ENCODE assay signal across 8 mouse cellular contexts in genomic region chr3:90265932-90266741, GRCm38 (mm10). TPM values are rescaled to one million over a fixed set of nuclear protein-coding genes. Genes with fewer than 3 reads are reported as not detected.
DNase-seq lines count a peak whose midpoint lies in the region; ATAC-seq lines count a peak whose summit lies in the region.

No protein-coding gene starts in this region.

- peak overlapping the region; percentile 80 for H3K4me2 ChIP-seq in heart, embryonic 11.5 days
- H3K4me2 ChIP-seq in limb, embryonic 15.5 days, result peak overlapping the region; percentile 73

- ATAC-seq in heart, embryonic 11.5 days (replicated peaks; ENCODE audit: insufficient number of reproducible peaks, low FRiP score, low TSS enrichment), result peak; percentile 8
- 0 out of 2 replicates have a peak, but pooled peaks have one; percentile 26 for ATAC-seq in limb, embryonic 15.5 days (ENCODE audit: insufficient number of reproducible peaks, low FRiP score, low TSS enrichment, low read depth)
- ATAC-seq in monocyte, adult 5-6 weeks (replicated peaks; ENCODE audit: insufficient number of reproducible peaks, low FRiP score, low TSS enrichment, poor library complexity, severe bottlenecking), result peak; percentile 41

- DNase-seq in embryo, embryonic 9.5 days (ENCODE audit: extremely low spot score), result peak; percentile 27
- DNase-seq in embryo, embryonic 10.5 days (ENCODE audit: low spot score), result no peak
- peak; percentile 48 for DNase-seq in c-Kit-positive CD71-negative TER-119-negative erythroid progenitor cells, embryonic 14.5 days (ENCODE audit: low read depth)
- no peak for DNase-seq in left cerebral cortex, postnatal 4 days
- no peak for DNase-seq in right cerebral cortex, postnatal 36 days (ENCODE audit: low spot score in 2 of 2)

- peaks cover 9% of the 10 kb centered on the region; the same call in 1 of the 2 replicates for H3K4me1 ChIP-seq in heart, embryonic 11.5 days (ENCODE audit: control insufficient read depth, insufficient read depth, low read length)
- peaks cover 16% of the 10 kb centered on the region for H3K4me1 ChIP-seq in limb, embryonic 15.5 days

- intact Hi-C loops in left cerebral cortex, postnatal 4 days (cut with DNase I), result no loop called here

- H3K36me3 ChIP-seq in heart, embryonic 11.5 days (ENCODE audit: control insufficient read depth, insufficient read depth, low read length), result peaks cover 21% of the 10 kb centered on the region
- peaks cover 60% of the 10 kb centered on the region for H3K36me3 ChIP-seq in limb, embryonic 15.5 days

- peak overlapping the region; percentile 98 for H3K27ac ChIP-seq in heart, embryonic 11.5 days (ENCODE audit: low read depth, low read length)
- peak overlapping the region; percentile 96 for H3K27ac ChIP-seq in limb, embryonic 15.5 days

- 16% methylated on average over 16 of the region's 16 CpGs for WGBS in heart, embryonic 11.5 days (ENCODE audit: insufficient replicate concordance)
- 30% methylated on average over 16 of the region's 16 CpGs for WGBS in limb, embryonic 15.5 days

- peak overlapping the region; percentile 92 for H3K9ac ChIP-seq in heart, embryonic 11.5 days (ENCODE audit: low read depth, low read length)
- H3K9ac ChIP-seq in limb, embryonic 15.5 days, result peak overlapping the region; percentile 76

- H3K4me3 ChIP-seq in heart, embryonic 11.5 days (ENCODE audit: low read depth, low read length), result peak overlapping the region; percentile 80
- H3K4me3 ChIP-seq in limb, embryonic 15.5 days, result peak overlapping the region; percentile 80

- no peaks in the 10 kb centered on the region for H3K27me3 ChIP-seq in heart, embryonic 11.5 days (ENCODE audit: control insufficient read depth, insufficient read depth, low read length)
- H3K27me3 ChIP-seq in limb, embryonic 15.5 days, result no peaks in the 10 kb centered on the region

- no peaks in the 10 kb centered on the region for H3K9me3 ChIP-seq in heart, embryonic 11.5 days (replicated peaks; ENCODE audit: control insufficient read depth, low read length)
- H3K9me3 ChIP-seq in limb, embryonic 15.5 days, result no peaks in the 10 kb centered on the region

RNA-seq across cellular contexts. Expression of gene Dennd4b, which starts 1.2 kb away (rescaled TPM):
- polyA plus RNA-seq in heart, embryonic 11.5 days (2014; fragmentation: Nextera tagmentation; extraction: Ambion mirVana), result 4.1 and 4.4 TPM in 2 replicates
- polyA plus RNA-seq in limb, embryonic 15.5 days (2015; fragmentation: Nextera tagmentation; extraction: Ambion mirVana), result 3.9 and 4.7 TPM in 2 replicates
- 15.4 to 39.1 TPM (median 16.3 TPM) in 3 replicates for total RNA-seq in monocyte, adult 5-6 weeks (2017)
- total RNA-seq in left cerebral cortex, postnatal 4 days (2021), result 10 to 100 TPM; 29.8 to 29.9 TPM

RNA-seq across cellular contexts. Expression of gene Crtc2, which starts 12.2 kb away (rescaled TPM):
- polyA plus RNA-seq in heart, embryonic 11.5 days (2014; fragmentation: Nextera tagmentation; extraction: Ambion mirVana), result 7.5 and 11.6 TPM in 2 replicates
- 20.1 and 20.8 TPM in 2 replicates for polyA plus RNA-seq in limb, embryonic 15.5 days (2015; fragmentation: Nextera tagmentation; extraction: Ambion mirVana)
- 19.2 to 40.7 TPM (median 19.9 TPM) in 3 replicates for total RNA-seq in monocyte, adult 5-6 weeks (2017)
- total RNA-seq in left cerebral cortex, postnatal 4 days (2021), result 10 to 100 TPM; 29.6 to 31.4 TPM

RNA-seq across cellular contexts. Expression of gene Slc39a1, which starts 18.2 kb away (rescaled TPM):
- polyA plus RNA-seq in heart, embryonic 11.5 days (2014; fragmentation: Nextera tagmentation; extraction: Ambion mirVana), result 74.0 and 80.8 TPM in 2 replicates
- polyA plus RNA-seq in limb, embryonic 15.5 days (2015; fragmentation: Nextera tagmentation; extraction: Ambion mirVana), result 119 and 122 TPM in 2 replicates
- total RNA-seq in monocyte, adult 5-6 weeks (2017), result 32.3 to 49.4 TPM (median 46.6 TPM) in 3 replicates
- total RNA-seq in left cerebral cortex, postnatal 4 days (2021), result 10 to 100 TPM; 41.2 TPM

RNA-seq across cellular contexts. Expression of gene Creb3l4, which starts 22.8 kb away (rescaled TPM):
- polyA plus RNA-seq in heart, embryonic 11.5 days (2014; fragmentation: Nextera tagmentation; extraction: Ambion mirVana), result 2.3 and 2.6 TPM in 2 replicates
- 5.8 and 6.5 TPM in 2 replicates for polyA plus RNA-seq in limb, embryonic 15.5 days (2015; fragmentation: Nextera tagmentation; extraction: Ambion mirVana)
- total RNA-seq in monocyte, adult 5-6 weeks (2017), result 0.49 to 1.1 TPM in 2 of 3 replicates, not detected in the other
- total RNA-seq in left cerebral cortex, postnatal 4 days (2021), result under 1 TPM; 0.24 to 0.28 TPM

RNA-seq across cellular contexts. Expression of gene Gatad2b, which starts 26.8 kb away (rescaled TPM):
- 8.4 and 14.3 TPM in 2 replicates for polyA plus RNA-seq in heart, embryonic 11.5 days (2014; fragmentation: Nextera tagmentation; extraction: Ambion mirVana)
- polyA plus RNA-seq in limb, embryonic 15.5 days (2015; fragmentation: Nextera tagmentation; extraction: Ambion mirVana), result 13.3 and 14.2 TPM in 2 replicates
- 26.9 to 46.5 TPM (median 34.1 TPM) in 3 replicates for total RNA-seq in monocyte, adult 5-6 weeks (2017)
- 100 to 1,000 TPM; 101 to 117 TPM for total RNA-seq in left cerebral cortex, postnatal 4 days (2021)

Comparison
In these comparisons a context has a peak if more than half of its experiments do, and no peak if none do; other contexts are left out.
1. DNase-seq: peak in embryo, embryonic 9.5 days (single experiment) and c-Kit-positive CD71-negative TER-119-negative erythroid progenitor cells, embryonic 14.5 days (single experiment); none in embryo, embryonic 10.5 days (single experiment), left cerebral cortex, postnatal 4 days (single experiment) and right cerebral cortex, postnatal 36 days (0 of 2).
2. Peak in every context shown above with its lines, with median percentiles within 50 percentile points of each other: ATAC-seq.